Mouse (Mus musculus) thymus, adult 2 months (tissue): ENCODE measurements around the gene Ccdc162.

Source experiments
- CTCF ChIP-seq: fragments of 200-500 bp; IDR thresholded peaks from 2 replicates; pipeline ENCODE4 v1.5.1; 2012; ENCODE audit warnings: mild to moderate bottlenecking, control low read depth, low read length, moderate library complexity, borderline replicate concordance; ENCODE audit not compliant: control insufficient read depth, poor library complexity, insufficient read depth; ENCODE audit errors: extremely low read depth
- POLR2A ChIP-seq: fragments of 200-500 bp; IDR thresholded peaks from 2 replicates; pipeline ENCODE4 v1.6.1; 2012; ENCODE audit warnings: mild to moderate bottlenecking, low read length, control low read depth, moderate library complexity; ENCODE audit not compliant: control insufficient read depth, poor library complexity, insufficient read depth; ENCODE audit errors: extremely low read depth

- TF ChIP-seq CTCF (no peak), POLR2A (no peak)
Observed at GRCm38 (mm10) chr10:41594433-41594832, 122.0 kb downstream of the Ccdc162 start.
